Mouse (Mus musculus) large intestine, adult 2 months (tissue): ENCODE data around the gene Adgrl3. TPM values are rescaled to one million over a fixed set of nuclear protein-coding genes. Genes with fewer than 3 reads are reported as not detected.

Experiments used
- DNase-seq: peaks from one replicate; pipeline ENCODE4 v3.0.0-alpha.2; 2012; ENCODE audit warnings: low read depth, low spot score
- WGBS: fragments of 180-500 bp; shearing (Covaris S2); methylation state at CpG from one replicate; pipeline ENCODE4 v1.1.7; 2018; 5-methylcytosine and 5-hydroxymethylcytosine counted together
- polyA plus RNA-seq: library from polyadenylated mRNA; depleted of rRNA; stranded (reverse); fragments of >200 nt; gene quantifications from 2 replicates; pipeline ENCODE4 v1.2.3, GENCODE M21; 2012

Adgrl3 gene
- polyA plus RNA-seq, 1 experiment, result 1.4 TPM

- no peak for DNase-seq
- 72% methylated on average over 4 of the region's 4 CpGs for WGBS
These were observed 327.6 kb downstream of the Adgrl3 start for GRCm38 (mm10) chr5:81347571-81347970.

GRCm38 (mm10) chr5:81359560-81359959 lies 339.6 kb downstream of the Adgrl3 start:
- 77% methylated on average over 2 of the region's 2 CpGs for WGBS
- no peak for DNase-seq

- no peak for DNase-seq
- 72% methylated on average over 8 of the region's 8 CpGs for WGBS
These were observed 344.3 kb downstream of the Adgrl3 start for GRCm38 (mm10) chr5:81364198-81364643.

- no peak for DNase-seq
- 60% methylated on average over 2 of the region's 2 CpGs for WGBS
These were observed 345.3 kb downstream of the Adgrl3 start for GRCm38 (mm10) chr5:81365250-81365649.

- WGBS, result 68% methylated on average over 10 of the region's 10 CpGs
- no peak for DNase-seq
These were observed 350.4 kb downstream of the Adgrl3 start for GRCm38 (mm10) chr5:81370126-81370850.

GRCm38 (mm10) chr5:81375992-81376391 lies 356.1 kb downstream of the Adgrl3 start:
- DNase-seq, result no peak
- WGBS, result 88% methylated on average over 7 of the region's 7 CpGs

- DNase-seq, result no peak
- WGBS, result 54% methylated on average over 1 of the region's 1 CpGs
These were observed 385.7 kb downstream of the Adgrl3 start for GRCm38 (mm10) chr5:81405582-81406143.

GRCm38 (mm10) chr5:81417326-81417725 lies 397.4 kb downstream of the Adgrl3 start:
- 58% methylated on average over 3 of the region's 3 CpGs for WGBS
- DNase-seq, result no peak

GRCm38 (mm10) chr5:81427393-81427792 lies 407.5 kb downstream of the Adgrl3 start:
- peak; percentile 4 for DNase-seq
- WGBS, result 30% methylated on average over 5 of the region's 5 CpGs

GRCm38 (mm10) chr5:81436375-81436774 lies 416.4 kb downstream of the Adgrl3 start:
- WGBS, result 88% methylated on average over 3 of the region's 3 CpGs
- no peak for DNase-seq

- WGBS, result 78% methylated on average over 5 of the region's 5 CpGs
- no peak for DNase-seq
These were observed 422.2 kb downstream of the Adgrl3 start for GRCm38 (mm10) chr5:81442150-81442549.

GRCm38 (mm10) chr5:81465971-81466370 lies 446.0 kb downstream of the Adgrl3 start:
- DNase-seq, result no peak
- WGBS, result 21% methylated on average over 4 of the region's 4 CpGs

GRCm38 (mm10) chr5:81474681-81475080 lies 454.7 kb downstream of the Adgrl3 start:
- WGBS, result 43% methylated on average over 2 of the region's 2 CpGs
- DNase-seq, result no peak

GRCm38 (mm10) chr5:81475406-81475805 lies 455.5 kb downstream of the Adgrl3 start:
- no peak for DNase-seq
- WGBS, result 94% methylated on average over 3 of the region's 3 CpGs

GRCm38 (mm10) chr5:81475971-81476606 lies 456.2 kb downstream of the Adgrl3 start:
- WGBS, result 21% methylated on average over 8 of the region's 8 CpGs
- DNase-seq, result peak; percentile 29

GRCm38 (mm10) chr5:81480911-81481310 lies 461.0 kb downstream of the Adgrl3 start:
- WGBS, result 92% methylated on average over 3 of the region's 3 CpGs
- no peak for DNase-seq

- WGBS, result 86% methylated on average over 3 of the region's 3 CpGs
- DNase-seq, result no peak
These were observed 464.0 kb downstream of the Adgrl3 start for GRCm38 (mm10) chr5:81483890-81484289.

- 64% methylated on average over 3 of the region's 3 CpGs for WGBS
- DNase-seq, result no peak
These were observed 481.1 kb downstream of the Adgrl3 start for GRCm38 (mm10) chr5:81501076-81501475.

- no peak for DNase-seq
- 63% methylated on average over 5 of the region's 5 CpGs for WGBS
These were observed 499.0 kb downstream of the Adgrl3 start for GRCm38 (mm10) chr5:81518720-81519496.
